Mouse (Mus musculus) midbrain, embryonic 15.5 days (tissue): ENCODE data around the gene Tdg. TPM values are rescaled to one million over a fixed set of nuclear protein-coding genes. Genes with fewer than 3 reads are reported as not detected.
A peak's percentile ranks its signal among the peaks of the same experiment; 100 is the strongest.

ENCODE experiments used
- ATAC-seq: fragments of 200-750 bp; cut with Nextera tagmentation; replicated peaks from 2 replicates; pipeline ENCODE4 v1.8.0; 2017; ENCODE audit warnings: moderate TSS enrichment
- H3K27ac ChIP-seq: fragments of 300-500 bp; sonication (generic); 2 replicates; pipeline ENCODE4 v1.5.1; 2015; ENCODE audit warnings: mild to moderate bottlenecking, inconsistent platforms
- H3K27me3 ChIP-seq: fragments of 300-500 bp; sonication (generic); replicated peaks from 2 replicates; pipeline ENCODE4 v1.6.1; 2015; ENCODE audit warnings: inconsistent platforms
- H3K36me3 ChIP-seq: fragments of 300-500 bp; sonication (generic); replicated peaks from 2 replicates; pipeline ENCODE4 v1.6.1; 2015; ENCODE audit warnings: inconsistent platforms
- H3K4me1 ChIP-seq: fragments of 300-500 bp; sonication (generic); 2 replicates; pipeline ENCODE4 v1.6.1; 2015; ENCODE audit warnings: inconsistent platforms
- H3K4me2 ChIP-seq: fragments of 300-500 bp; sonication (generic); 2 replicates; pipeline ENCODE4 v1.6.1; 2015; ENCODE audit warnings: inconsistent platforms, mild to moderate bottlenecking, moderate library complexity
- H3K4me3 ChIP-seq: fragments of 300-500 bp; sonication (generic); 2 replicates; pipeline ENCODE4 v1.5.1; 2015; ENCODE audit warnings: mild to moderate bottlenecking, inconsistent platforms
- H3K9ac ChIP-seq: fragments of 300-500 bp; sonication (generic); 2 replicates; pipeline ENCODE4 v1.6.1; 2015; ENCODE audit warnings: mild to moderate bottlenecking, inconsistent platforms
- H3K9me3 ChIP-seq: fragments of 300-500 bp; sonication (generic); 2 replicates; pipeline ENCODE4 v1.6.1; 2016; ENCODE audit warnings: inconsistent platforms
- WGBS: fragments of 180-500 bp; shearing (Covaris S2); methylation state at CpG from one replicate; pipeline ENCODE4 v1.1.7; 2015; ENCODE audit warnings: mixed read lengths; 5-methylcytosine and 5-hydroxymethylcytosine counted together
- polyA plus RNA-seq: library from polyadenylated mRNA; unstranded; fragments of >200 nt; fragmentation: Nextera tagmentation; extraction: Ambion mirVana; gene quantifications from 2 replicates; pipeline ENCODE4 v1.2.1, GENCODE M21; 2015

The Tdg gene
- polyA plus RNA-seq, 1 experiment from 2014 or later: 169 TPM

- Histone ChIP-seq H3K36me3 (no peaks in the 10 kb centered on the region), H3K4me1 (peaks cover 6% of the 10 kb centered on the region), H3K4me3 (no peak overlapping the region), H3K9me3 (no peaks in the 10 kb centered on the region), H3K4me2 (peak overlapping the region; percentile 39), H3K9ac (no peak overlapping the region), H3K27me3 (no peaks in the 10 kb centered on the region), H3K27ac (no peak overlapping the region)
- WGBS: 23% methylated on average over 22 of the region's 22 CpGs
- ATAC-seq: peak; percentile 92
These were observed 37.0 kb downstream of the Tdg start for GRCm38 (mm10) chr10:82666436-82667234.

GRCm38 (mm10) chr10:82670205-82670604, 40.6 kb downstream of the Tdg start:
- no peak overlapping the region for H3K4me3 ChIP-seq
- no peak for ATAC-seq
- WGBS: 71% methylated on average over 6 of the region's 6 CpGs
- no peak overlapping the region for H3K4me2 ChIP-seq
- H3K4me1 ChIP-seq: peaks cover 6% of the 10 kb centered on the region
- H3K36me3 ChIP-seq: no peaks in the 10 kb centered on the region
- H3K9ac ChIP-seq: no peak overlapping the region
- H3K9me3 ChIP-seq: no peaks in the 10 kb centered on the region
- no peak overlapping the region for H3K27ac ChIP-seq
- no peaks in the 10 kb centered on the region for H3K27me3 ChIP-seq

- no peak for ATAC-seq
- Histone ChIP-seq H3K27ac (no peak overlapping the region), H3K27me3 (no peaks in the 10 kb centered on the region), H3K4me1 (no peaks in the 10 kb centered on the region), H3K9me3 (no peaks in the 10 kb centered on the region), H3K9ac (no peak overlapping the region), H3K36me3 (no peaks in the 10 kb centered on the region), H3K4me2 (no peak overlapping the region), H3K4me3 (no peak overlapping the region)
- WGBS: 85% methylated on average over 6 of the region's 6 CpGs
These were observed 47.3 kb downstream of the Tdg start for GRCm38 (mm10) chr10:82676949-82677348.

- WGBS: 89% methylated on average over 5 of the region's 5 CpGs
- no peak overlapping the region for H3K4me3 ChIP-seq
- no peaks in the 10 kb centered on the region for H3K9me3 ChIP-seq
- H3K4me1 ChIP-seq: no peaks in the 10 kb centered on the region
- H3K9ac ChIP-seq: no peak overlapping the region
- H3K27ac ChIP-seq: no peak overlapping the region
- no peak for ATAC-seq
- H3K36me3 ChIP-seq: no peaks in the 10 kb centered on the region
- no peaks in the 10 kb centered on the region for H3K27me3 ChIP-seq
- no peak overlapping the region for H3K4me2 ChIP-seq
These were observed 51.1 kb downstream of the Tdg start for GRCm38 (mm10) chr10:82680769-82681168.

GRCm38 (mm10) chr10:82681639-82682038, 52.0 kb downstream of the Tdg start:
- Histone ChIP-seq H3K4me3 (no peak overlapping the region), H3K4me2 (no peak overlapping the region), H3K27me3 (no peaks in the 10 kb centered on the region), H3K36me3 (no peaks in the 10 kb centered on the region), H3K9ac (no peak overlapping the region), H3K27ac (no peak overlapping the region), H3K4me1 (no peaks in the 10 kb centered on the region), H3K9me3 (no peaks in the 10 kb centered on the region)
- ATAC-seq: no peak
- 87% methylated on average over 7 of the region's 7 CpGs for WGBS

GRCm38 (mm10) chr10:82685440-82685839, 55.8 kb downstream of the Tdg start:
- no peak for ATAC-seq
- Histone ChIP-seq H3K4me2 (no peak overlapping the region), H3K36me3 (no peaks in the 10 kb centered on the region), H3K9ac (no peak overlapping the region), H3K9me3 (no peaks in the 10 kb centered on the region), H3K4me1 (0 out of 2 replicates have a peak, but pooled peaks cover 3% of the 10 kb centered on the region), H3K4me3 (no peak overlapping the region), H3K27me3 (no peaks in the 10 kb centered on the region), H3K27ac (no peak overlapping the region)
- 75% methylated on average over 2 of the region's 2 CpGs for WGBS

- Histone ChIP-seq H3K4me2 (no peak overlapping the region), H3K36me3 (no peaks in the 10 kb centered on the region), H3K27me3 (no peaks in the 10 kb centered on the region), H3K9me3 (no peaks in the 10 kb centered on the region), H3K27ac (no peak overlapping the region), H3K4me1 (0 out of 2 replicates have a peak, but pooled peaks cover 5% of the 10 kb centered on the region), H3K9ac (no peak overlapping the region), H3K4me3 (no peak overlapping the region)
- 78% methylated on average over 7 of the region's 7 CpGs for WGBS
- ATAC-seq: no peak
These were observed 60.1 kb downstream of the Tdg start for GRCm38 (mm10) chr10:82689681-82690211.

GRCm38 (mm10) chr10:82690494-82690893, 60.9 kb downstream of the Tdg start, which contains the start of gene Glt8d2:
Gene Glt8d2 (minus strand): TSS chr10:82690650.
- WGBS: 4% methylated on average over 14 of the region's 14 CpGs
- Histone ChIP-seq H3K9me3 (no peaks in the 10 kb centered on the region), H3K4me3 (peak within 1 kb of the TSS; percentile 10; the same call in 1 of the 2 replicates), H3K9ac (no peak within 1 kb of the TSS), H3K27ac (no peak within 1 kb of the TSS), H3K27me3 (no peaks in the 10 kb centered on the region), H3K36me3 (no peaks in the 10 kb centered on the region), H3K4me2 (peak within 1 kb of the TSS; percentile 34), H3K4me1 (0 out of 2 replicates have a peak, but pooled peaks cover 5% of the 10 kb centered on the region)
- ATAC-seq: no peak

- Histone ChIP-seq H3K4me3 (no peak within 1 kb of the TSS), H3K9ac (no peak within 1 kb of the TSS), H3K4me1 (peaks cover 16% of the 10 kb centered on the region), H3K27ac (no peak within 1 kb of the TSS), H3K36me3 (no peaks in the 10 kb centered on the region), H3K9me3 (no peaks in the 10 kb centered on the region), H3K27me3 (no peaks in the 10 kb centered on the region), H3K4me2 (no peak within 1 kb of the TSS)
- no peak for ATAC-seq
- 87% methylated on average over 5 of the region's 5 CpGs for WGBS
These were observed 66.3 kb downstream of the Tdg start, which contains the start of gene Hcfc2 for GRCm38 (mm10) chr10:82695956-82696355. Gene Hcfc2 (plus strand): TSS chr10:82696160.

GRCm38 (mm10) chr10:82696453-82697079, 66.9 kb downstream of the Tdg start:
- Histone ChIP-seq H3K27ac (no peak overlapping the region), H3K4me1 (peaks cover 16% of the 10 kb centered on the region), H3K4me3 (no peak overlapping the region), H3K4me2 (no peak overlapping the region), H3K9ac (no peak overlapping the region), H3K9me3 (no peaks in the 10 kb centered on the region), H3K27me3 (no peaks in the 10 kb centered on the region), H3K36me3 (no peaks in the 10 kb centered on the region)
- no peak for ATAC-seq
- 77% methylated on average over 4 of the region's 4 CpGs for WGBS

- Histone ChIP-seq H3K9ac (no peak overlapping the region), H3K4me1 (peaks cover 16% of the 10 kb centered on the region), H3K27ac (no peak overlapping the region), H3K27me3 (no peaks in the 10 kb centered on the region), H3K4me2 (no peak overlapping the region), H3K36me3 (no peaks in the 10 kb centered on the region), H3K9me3 (no peaks in the 10 kb centered on the region), H3K4me3 (no peak overlapping the region)
- 90% methylated on average over 3 of the region's 3 CpGs for WGBS
- ATAC-seq: no peak
These were observed 67.8 kb downstream of the Tdg start for GRCm38 (mm10) chr10:82697305-82697898.

- Histone ChIP-seq H3K9me3 (no peaks in the 10 kb centered on the region), H3K27me3 (no peaks in the 10 kb centered on the region), H3K4me3 (peak overlapping the region; percentile 95), H3K4me2 (peak overlapping the region; percentile 82), H3K9ac (peak overlapping the region; percentile 86), H3K27ac (peak overlapping the region; percentile 90), H3K36me3 (no peaks in the 10 kb centered on the region), H3K4me1 (peaks cover 16% of the 10 kb centered on the region)
- WGBS: under 1% methylated on average over 42 of the region's 42 CpGs
- ATAC-seq: peak; percentile 97
These were observed 69.2 kb downstream of the Tdg start for GRCm38 (mm10) chr10:82698712-82699261.
